Mouse (Mus musculus): ENCODE results near the gene Slc38a3. TPM values are rescaled to one million over a fixed set of nuclear protein-coding genes. Genes with fewer than 3 reads are reported as not detected.

Gene Slc38a3
- 0.51 and 0.81 TPM in 2 replicates for polyA plus RNA-seq (2015; fragmentation: Nextera tagmentation; extraction: Ambion mirVana)

GRCm38 (mm10) chr9:107669480-107669945 is at the start of gene Slc38a3:
Slc38a3 (minus strand) TSS chr9:107669530.
- no peak within 1 kb of the TSS for H3K9ac ChIP-seq (replicated peaks; ENCODE audit: low read depth)
- 86% methylated on average over 9 of the region's 9 CpGs for WGBS
- ATAC-seq = no peak

GRCm38 (mm10) chr9:107716951-107717350 is 47.6 kb upstream of the Slc38a3 start:
- H3K27ac ChIP-seq (ENCODE audit: low read length) = no peak overlapping the region
- no peak overlapping the region for H3K4me3 ChIP-seq (ENCODE audit: low read depth, low read length)
- peaks cover 15% of the 10 kb centered on the region; the same call in 1 of the 2 replicates for H3K4me1 ChIP-seq (ENCODE audit: insufficient read depth, low read depth, low read length)
- H3K36me3 ChIP-seq (ENCODE audit: insufficient read depth, low read length) = no peaks in the 10 kb centered on the region
- no peak overlapping the region for H3K9ac ChIP-seq (replicated peaks; ENCODE audit: low read depth)
- DNase-seq (ENCODE audit: low spot score) (peak; percentile 16), ATAC-seq (no peak)
- 51% methylated on average over 6 of the region's 6 CpGs for WGBS
- no peak for TF ChIP-seq EP300 (IDR thresholded peaks at IDR 0.05)
- no peak for TF ChIP-seq CTCF (IDR thresholded peaks at IDR 0.05)
- no peaks in the 10 kb centered on the region for H3K9me3 ChIP-seq (ENCODE audit: low read length)
- H3K27me3 ChIP-seq (replicated peaks; ENCODE audit: insufficient read depth, low read length) = no peaks in the 10 kb centered on the region
- H3K4me2 ChIP-seq (replicated peaks; ENCODE audit: low read depth, low read length) = no peak overlapping the region

More at GRCm38 (mm10) chr9:107669480-107669945, at the start of gene Slc38a3:
- H3K4me1 ChIP-seq (ENCODE audit: insufficient read depth, low read depth, low read length) = peaks cover 15% of the 10 kb centered on the region
- DNase-seq (ENCODE audit: low spot score) = no peak
- H3K4me3 ChIP-seq (ENCODE audit: low read depth, low read length) = no peak within 1 kb of the TSS
- no peaks in the 10 kb centered on the region for H3K27me3 ChIP-seq (replicated peaks; ENCODE audit: insufficient read depth, low read length)
- TF ChIP-seq CTCF (IDR thresholded peaks at IDR 0.05) = no peak
- no peak for TF ChIP-seq EP300 (IDR thresholded peaks at IDR 0.05)
- H3K9me3 ChIP-seq (ENCODE audit: low read length) = no peaks in the 10 kb centered on the region
- H3K36me3 ChIP-seq (ENCODE audit: insufficient read depth, low read length) = no peaks in the 10 kb centered on the region
- H3K4me2 ChIP-seq (replicated peaks; ENCODE audit: low read depth, low read length) = no peak within 1 kb of the TSS
- no peak within 1 kb of the TSS for H3K27ac ChIP-seq (ENCODE audit: low read length)

- no peak overlapping the region for H3K27ac ChIP-seq (ENCODE audit: low read length)
- no peaks in the 10 kb centered on the region for H3K36me3 ChIP-seq (ENCODE audit: insufficient read depth, low read length)
- no peak for DNase-seq (ENCODE audit: low spot score)
- ATAC-seq = no peak
- 85% methylated on average over 2 of the region's 2 CpGs for WGBS
- H3K9me3 ChIP-seq (ENCODE audit: low read length) = no peaks in the 10 kb centered on the region
- H3K4me3 ChIP-seq (ENCODE audit: low read depth, low read length) = no peak overlapping the region
- no peak overlapping the region for H3K4me2 ChIP-seq (replicated peaks; ENCODE audit: low read depth, low read length)
- H3K4me1 ChIP-seq (ENCODE audit: insufficient read depth, low read depth, low read length) = peaks cover 11% of the 10 kb centered on the region; the same call in 1 of the 2 replicates
- H3K9ac ChIP-seq (replicated peaks; ENCODE audit: low read depth) = no peak overlapping the region
- TF ChIP-seq CTCF (IDR thresholded peaks at IDR 0.05) (no peak), EP300 (IDR thresholded peaks at IDR 0.05) (no peak)
- no peaks in the 10 kb centered on the region for H3K27me3 ChIP-seq (replicated peaks; ENCODE audit: insufficient read depth, low read length)
Observed at GRCm38 (mm10) chr9:107715632-107716031, 46.3 kb upstream of the Slc38a3 start.

GRCm38 (mm10) chr9:107714221-107714952 is 45.1 kb upstream of the Slc38a3 start:
- no peak for ATAC-seq
- peak; percentile 60 for DNase-seq (ENCODE audit: low spot score)

GRCm38 (mm10) chr9:107709697-107710483 is 40.6 kb upstream of the Slc38a3 start, which contains the start of gene Sema3f:
Sema3f (minus strand) TSS chr9:107710475.
- peak; percentile 87 for TF ChIP-seq CTCF (IDR thresholded peaks at IDR 0.05)
- TF ChIP-seq EP300 (IDR thresholded peaks at IDR 0.05) = no peak
- DNase-seq (ENCODE audit: low spot score) (peak; percentile 90), ATAC-seq (peak; percentile 92)
- Histone ChIP-seq H3K4me3 (ENCODE audit: low read depth, low read length) (peak within 1 kb of the TSS; percentile 54), H3K4me2 (replicated peaks; ENCODE audit: low read depth, low read length) (peak within 1 kb of the TSS; percentile 80), H3K9ac (replicated peaks; ENCODE audit: low read depth) (peak within 1 kb of the TSS; percentile 65), H3K4me1 (ENCODE audit: insufficient read depth, low read depth, low read length) (peaks cover 34% of the 10 kb centered on the region), H3K9me3 (ENCODE audit: low read length) (no peaks in the 10 kb centered on the region), H3K36me3 (ENCODE audit: insufficient read depth, low read length) (peaks cover 6% of the 10 kb centered on the region; the same call in 1 of the 2 replicates), H3K27ac (ENCODE audit: low read length) (peak within 1 kb of the TSS; percentile 81), H3K27me3 (replicated peaks; ENCODE audit: insufficient read depth, low read length) (no peaks in the 10 kb centered on the region)
- WGBS = 2% methylated on average over 60 of the region's 86 CpGs

More at GRCm38 (mm10) chr9:107714221-107714952, 45.1 kb upstream of the Slc38a3 start:
- Histone ChIP-seq H3K9me3 (ENCODE audit: low read length) (no peaks in the 10 kb centered on the region), H3K9ac (replicated peaks; ENCODE audit: low read depth) (no peak overlapping the region), H3K27me3 (replicated peaks; ENCODE audit: insufficient read depth, low read length) (no peaks in the 10 kb centered on the region), H3K27ac (ENCODE audit: low read length) (0 out of 2 replicates have a peak overlapping the region, but pooled peaks have one; percentile 14), H3K4me1 (ENCODE audit: insufficient read depth, low read depth, low read length) (peaks cover 18% of the 10 kb centered on the region; the same call in 1 of the 2 replicates), H3K36me3 (ENCODE audit: insufficient read depth, low read length) (no peaks in the 10 kb centered on the region), H3K4me3 (ENCODE audit: low read depth, low read length) (no peak overlapping the region), H3K4me2 (replicated peaks; ENCODE audit: low read depth, low read length) (no peak overlapping the region)
- TF ChIP-seq EP300 (IDR thresholded peaks at IDR 0.05) = no peak
- TF ChIP-seq CTCF (IDR thresholded peaks at IDR 0.05) = peak; percentile 11
- 17% methylated on average over 12 of the region's 12 CpGs for WGBS
